9 mouse cellular contexts compared by ENCODE assay signal in the genomic region with DNA sequence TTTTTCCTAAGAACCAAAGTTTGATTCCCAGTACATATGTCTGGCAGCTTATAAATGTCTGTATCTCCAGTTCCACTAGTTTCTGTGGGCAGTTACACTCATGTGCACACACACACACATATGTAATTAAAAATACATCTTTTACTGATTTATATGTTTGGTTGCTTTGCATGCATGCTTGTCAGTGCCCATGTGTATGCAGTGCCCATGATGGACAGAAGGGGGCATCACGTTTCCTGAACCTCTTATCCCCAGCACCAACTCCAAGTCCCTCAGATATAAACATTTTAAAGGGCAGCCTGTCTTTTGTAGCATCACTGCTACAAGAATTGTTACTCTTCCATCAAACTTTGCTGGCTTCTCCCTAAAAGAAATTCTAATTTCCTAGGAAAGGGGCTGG. TPM values are rescaled to one million over a fixed set of nuclear protein-coding genes. Genes with fewer than 3 reads are reported as not detected.
DNase-seq lines count a peak whose midpoint lies in the region; ATAC-seq and TF ChIP-seq lines count a peak whose summit lies in the region.
"Had no signal": no experiment of that assay in that cellular context is flagged by ENCODE, and none has a peak within 500 bp of the region (broad histone marks: within the 10 kb centered on the region; RNA-seq: fewer than 3 reads in every experiment).

No protein-coding gene starts in this region.

- H3K9me3 ChIP-seq in ES-Bruce4 (replicated peaks; ENCODE audit: control insufficient read depth, insufficient read depth, low read length, poor library complexity, severe bottlenecking), result no peaks in the 10 kb centered on the region
- no peaks in the 10 kb centered on the region for H3K9me3 ChIP-seq in liver, embryonic 14.5 days (ENCODE audit: control insufficient read depth, low read length)
- H3K9me3 ChIP-seq in neural tube, embryonic 15.5 days (replicated peaks), result no peaks in the 10 kb centered on the region
- H3K9me3 ChIP-seq: lung, embryonic 15.5 days had no signal

- no peak for ATAC-seq in liver, embryonic 14.5 days (ENCODE audit: insufficient read depth)
- no peak for ATAC-seq in neural tube, embryonic 15.5 days (ENCODE audit: low FRiP score)

- H3K27ac ChIP-seq in ES-Bruce4 (ENCODE audit: insufficient read depth, low read length), result no peak overlapping the region
- no peak overlapping the region for H3K27ac ChIP-seq in liver, embryonic 14.5 days
- H3K27ac ChIP-seq in neural tube, embryonic 15.5 days (replicated peaks), result no peak overlapping the region
- H3K27ac ChIP-seq: lung, embryonic 15.5 days had no signal

- H3K36me3 ChIP-seq in ES-Bruce4 (ENCODE audit: control insufficient read depth, insufficient read depth, low read length, poor library complexity, severe bottlenecking), result peaks cover 53% of the 10 kb centered on the region
- H3K36me3 ChIP-seq in liver, embryonic 14.5 days (replicated peaks; ENCODE audit: control insufficient read depth, insufficient read depth, low read depth), result peaks cover 39% of the 10 kb centered on the region
- peaks cover 54% of the 10 kb centered on the region for H3K36me3 ChIP-seq in neural tube, embryonic 15.5 days

- no peak overlapping the region for H3K4me2 ChIP-seq in liver, embryonic 14.5 days (ENCODE audit: low read depth)
- no peak overlapping the region for H3K4me2 ChIP-seq in neural tube, embryonic 15.5 days
- H3K4me2 ChIP-seq: lung, embryonic 15.5 days had no signal

- no peak overlapping the region for H3K9ac ChIP-seq in ES-Bruce4 (ENCODE audit: low read depth, poor library complexity, severe bottlenecking)
- H3K9ac ChIP-seq in liver, embryonic 14.5 days (replicated peaks), result no peak overlapping the region
- H3K9ac ChIP-seq in neural tube, embryonic 15.5 days (replicated peaks), result no peak overlapping the region
- H3K9ac ChIP-seq: lung, embryonic 15.5 days had no signal

- WGBS in liver, embryonic 14.5 days (ENCODE audit: insufficient replicate concordance), result 9% methylated on average over 1 of the region's 1 CpGs
- WGBS in neural tube, embryonic 15.5 days, result 6% methylated on average over 1 of the region's 1 CpGs

- H3K4me3 ChIP-seq in ES-Bruce4 (ENCODE audit: low read depth, low read length), result no peak overlapping the region
- no peak overlapping the region for H3K4me3 ChIP-seq in liver, embryonic 14.5 days (ENCODE audit: insufficient read depth in 1 of 2, low read depth in 2 of 2, low read length in 2 of 2)
- no peak overlapping the region for H3K4me3 ChIP-seq in neural tube, embryonic 15.5 days (replicated peaks)
- H3K4me3 ChIP-seq: lung, embryonic 15.5 days had no signal

- no peaks in the 10 kb centered on the region for H3K27me3 ChIP-seq in ES-Bruce4 (ENCODE audit: control insufficient read depth, insufficient read depth, low read length, poor library complexity, severe bottlenecking)
- H3K27me3 ChIP-seq in liver, embryonic 14.5 days (ENCODE audit: control insufficient read depth, insufficient read depth, low read length), result no peaks in the 10 kb centered on the region
- H3K27me3 ChIP-seq in neural tube, embryonic 15.5 days (replicated peaks), result no peaks in the 10 kb centered on the region
- H3K27me3 ChIP-seq: lung, embryonic 15.5 days had no signal

- DNase-seq in kidney, adult 8-10 months, result peak; percentile 27 to 73
- no peak for DNase-seq in kidney, adult 11 months
- DNase-seq in B cell, adult 2 months, result peak; percentile 71 to 75
- DNase-seq in embryo, embryonic 11 days, result peak; percentile 41
- DNase-seq in liver, embryonic 14.5 days (ENCODE audit: low read depth in 3 of 3, low spot score in 3 of 3), result no peak
- peak; percentile 60 for DNase-seq in thymus, postnatal 14 days

- no peaks in the 10 kb centered on the region for H3K4me1 ChIP-seq in ES-Bruce4 (ENCODE audit: control insufficient read depth, insufficient read depth, low read length)
- H3K4me1 ChIP-seq in liver, embryonic 14.5 days (replicated peaks; ENCODE audit: control insufficient read depth in 2 of 2, insufficient read depth in 2 of 2, low read length in 1 of 2), result no peaks in the 10 kb centered on the region
- H3K4me1 ChIP-seq in neural tube, embryonic 15.5 days, result no peaks in the 10 kb centered on the region
- H3K4me1 ChIP-seq: lung, embryonic 15.5 days had no signal

- peak; percentile 44 for TF ChIP-seq CTCF in ES-Bruce4 (IDR thresholded peaks at IDR 0.05; ENCODE audit: low read depth, low read length)
- peak; percentile 72 for TF ChIP-seq CTCF in liver, embryonic 14.5 days (IDR thresholded peaks at IDR 0.05; ENCODE audit: low read depth)

- no peak for TF ChIP-seq POLR2A in ES-Bruce4 (IDR thresholded peaks at IDR 0.05; ENCODE audit: insufficient read depth, low read length)

- TF ChIP-seq EP300 in ES-Bruce4 (IDR thresholded peaks at IDR 0.05; ENCODE audit: insufficient read depth, low read depth, low read length), result no peak
- no peak for TF ChIP-seq EP300 in liver, embryonic 14.5 days (IDR thresholded peaks at IDR 0.05; ENCODE audit: low read depth)

RNA-seq across cellular contexts. Expression of gene Aaas, which starts 9.0 kb away (rescaled TPM):
- 196 and 252 TPM in 2 replicates for polyA plus RNA-seq in ES-Bruce4 (2011; ENCODE audit: insufficient read depth, insufficient read length, low read depth, missing spikeins)
- 31.0 and 33.7 TPM in 2 replicates for polyA plus RNA-seq in liver, embryonic 14.5 days (2012; rRNA removed)
- 44.3 and 48.9 TPM in 2 replicates for polyA plus RNA-seq in liver, embryonic 14.5 days (2014; fragmentation: Nextera tagmentation; extraction: Ambion mirVana)
- polyA plus RNA-seq in neural tube, embryonic 15.5 days (2015; fragmentation: Nextera tagmentation; extraction: Ambion mirVana), result 30.4 and 49.7 TPM in 2 replicates

RNA-seq across cellular contexts. Expression of gene Myg1, which starts 10.1 kb away (rescaled TPM):
- polyA plus RNA-seq in ES-Bruce4 (2011; ENCODE audit: insufficient read depth, insufficient read length, low read depth, missing spikeins), result 38.6 and 48.8 TPM in 2 replicates
- polyA plus RNA-seq in liver, embryonic 14.5 days (2012; rRNA removed), result 26.7 and 32.5 TPM in 2 replicates
- 43.2 and 45.4 TPM in 2 replicates for polyA plus RNA-seq in liver, embryonic 14.5 days (2014; fragmentation: Nextera tagmentation; extraction: Ambion mirVana)
- polyA plus RNA-seq in neural tube, embryonic 15.5 days (2015; fragmentation: Nextera tagmentation; extraction: Ambion mirVana), result 83.7 and 96.4 TPM in 2 replicates

RNA-seq across cellular contexts. Expression of gene Pfdn5, which starts 15.7 kb away (rescaled TPM):
- polyA plus RNA-seq in ES-Bruce4 (2011; ENCODE audit: insufficient read depth, insufficient read length, low read depth, missing spikeins), result 233 and 309 TPM in 2 replicates
- 42.1 and 82.2 TPM in 2 replicates for polyA plus RNA-seq in liver, embryonic 14.5 days (2012; rRNA removed)
- 149 and 156 TPM in 2 replicates for polyA plus RNA-seq in liver, embryonic 14.5 days (2014; fragmentation: Nextera tagmentation; extraction: Ambion mirVana)
- 427 and 485 TPM in 2 replicates for polyA plus RNA-seq in neural tube, embryonic 15.5 days (2015; fragmentation: Nextera tagmentation; extraction: Ambion mirVana)

RNA-seq across cellular contexts. Expression of gene Sp7, which starts 25.4 kb away (rescaled TPM):
- not detected in 2 replicates for polyA plus RNA-seq in ES-Bruce4 (2011; ENCODE audit: insufficient read depth, insufficient read length, low read depth, missing spikeins)
- polyA plus RNA-seq in liver, embryonic 14.5 days (2012; rRNA removed), result 0.01 and 0.07 TPM in 2 replicates
- polyA plus RNA-seq in liver, embryonic 14.5 days (2014; fragmentation: Nextera tagmentation; extraction: Ambion mirVana), result 0.04 TPM in 1 of 2 replicates, not detected in the other
- polyA plus RNA-seq in neural tube, embryonic 15.5 days (2015; fragmentation: Nextera tagmentation; extraction: Ambion mirVana), result 0.88 and 0.95 TPM in 2 replicates

RNA-seq across cellular contexts. Expression of gene Espl1, which starts 45.5 kb away (rescaled TPM):
- polyA plus RNA-seq in ES-Bruce4 (2011; ENCODE audit: insufficient read depth, insufficient read length, low read depth, missing spikeins), result 68.7 and 71.7 TPM in 2 replicates
- 17.0 and 17.3 TPM in 2 replicates for polyA plus RNA-seq in liver, embryonic 14.5 days (2012; rRNA removed)
- polyA plus RNA-seq in liver, embryonic 14.5 days (2014; fragmentation: Nextera tagmentation; extraction: Ambion mirVana), result 25.6 and 28.2 TPM in 2 replicates
- 2.8 and 6.3 TPM in 2 replicates for polyA plus RNA-seq in neural tube, embryonic 15.5 days (2015; fragmentation: Nextera tagmentation; extraction: Ambion mirVana)

Comparison
In these comparisons a context has a peak if more than half of its experiments do, and no peak if none do; other contexts are left out.
1. DNase-seq: peak in kidney, adult 8-10 months (2 of 2), B cell, adult 2 months (2 of 2), embryo, embryonic 11 days (single experiment) and thymus, postnatal 14 days (single experiment); none in kidney, adult 11 months (single experiment) and liver, embryonic 14.5 days (0 of 3).